Mouse (Mus musculus) CH12.LX (cell line): ENCODE results near the gene Csnk2a2. TPM values are rescaled to one million over a fixed set of nuclear protein-coding genes. Genes with fewer than 3 reads are reported as not detected.

Source experiments
- DNase-seq: peaks from one replicate; pipeline ENCODE4 v3.0.0-alpha.2; 2013; ENCODE audit errors: extremely low read depth
- H3K27ac ChIP-seq: 2 replicates; pipeline ENCODE4 v1.5.1; 2012; ENCODE audit warnings: low read depth, mild to moderate bottlenecking, control low read depth, moderate library complexity; ENCODE audit not compliant: insufficient read depth
- H3K27me3 ChIP-seq: replicated peaks from 2 replicates; pipeline ENCODE3; 2012; ENCODE audit warnings: inconsistent platforms
- H3K36me3 ChIP-seq, 2 experiments: replicated peaks in 1 of 2; 2 replicates each; pipeline versions ENCODE3 to v1.6.1; 2012; ENCODE audit warnings: inconsistent platforms in 1 of 2, low read length in 1 of 2, mild to moderate bottlenecking in 1 of 2, mixed read lengths in 1 of 2, moderate library complexity in 1 of 2; ENCODE audit not compliant: control insufficient read depth in 1 of 2, insufficient read depth in 1 of 2
- H3K4me1 ChIP-seq, 2 experiments: 2 replicates each; pipeline ENCODE4 v1.6.1; 2012; ENCODE audit warnings: inconsistent platforms in 1 of 2, moderate library complexity in 1 of 2; ENCODE audit not compliant: insufficient read depth in 2 of 2, control insufficient read depth in 1 of 2
- H3K4me2 ChIP-seq: 2 replicates; pipeline ENCODE4 v1.6.1; 2012; ENCODE audit warnings: low read depth, mild to moderate bottlenecking, control low read depth; ENCODE audit not compliant: poor library complexity, insufficient read depth, severe bottlenecking
- H3K4me3 ChIP-seq, 3 experiments: fragments of 150-350 bp in 1 of 3; sonication (generic) in 1 of 3; replicated peaks in 1 of 3; 2 replicates each; pipeline versions ENCODE3 to v1.5.1; 2011 to 2012; ENCODE audit warnings: low read depth in 2 of 3, low read length in 2 of 3, mild to moderate bottlenecking in 2 of 3, moderate library complexity in 2 of 3, control low read depth in 1 of 3, improper control_type of control experiment in 1 of 3, inconsistent platforms in 1 of 3, mixed read lengths in 1 of 3; ENCODE audit not compliant: poor library complexity in 1 of 3
- H3K79me2 ChIP-seq: replicated peaks from 2 replicates; pipeline ENCODE4 v1.6.1; 2012; ENCODE audit warnings: mild to moderate bottlenecking, moderate library complexity; ENCODE audit not compliant: control insufficient read depth, poor library complexity, insufficient read depth, severe bottlenecking; ENCODE audit errors: extremely low read depth
- H3K9ac ChIP-seq: 2 replicates; pipeline ENCODE4 v1.6.1; 2012; ENCODE audit warnings: low read depth, mild to moderate bottlenecking, control low read depth, moderate library complexity; ENCODE audit not compliant: insufficient read depth
- H3K9me3 ChIP-seq: replicated peaks from 2 replicates; pipeline ENCODE3; 2012; ENCODE audit warnings: low read length, inconsistent platforms, mixed read lengths
- BHLHE40 ChIP-seq: IDR thresholded peaks from 2 replicates; pipeline ENCODE4 v1.6.1; 2011; ENCODE audit warnings: mild to moderate bottlenecking, low read depth, low read length, improper control_type of control experiment
- CHD1 ChIP-seq: IDR thresholded peaks from 2 replicates; pipeline ENCODE4 v1.6.1; 2012; ENCODE audit warnings: low read depth, low read length, improper control_type of control experiment, inconsistent platforms
- CHD2 ChIP-seq: IDR thresholded peaks from 2 replicates; pipeline ENCODE4 v1.6.1; 2011; ENCODE audit warnings: low read length, improper control_type of control experiment
- CTCF ChIP-seq, 2 experiments: IDR thresholded peaks in 1 of 2; conservative IDR thresholded peaks in 1 of 2; 2 replicates each; pipeline ENCODE4 v1.5.1; 2011 to 2012; ENCODE audit warnings: low read depth in 2 of 2, low read length in 2 of 2, improper control_type of control experiment in 1 of 2, inconsistent platforms in 1 of 2, mild to moderate bottlenecking in 1 of 2, moderate library complexity in 1 of 2
- E2F4 ChIP-seq: IDR thresholded peaks from 2 replicates; pipeline ENCODE4 v1.6.1; 2011; ENCODE audit warnings: low read depth, low read length, improper control_type of control experiment; ENCODE audit not compliant: insufficient replicate concordance
- EP300 ChIP-seq: IDR thresholded peaks from 2 replicates; pipeline ENCODE4 v1.6.1; 2011; ENCODE audit warnings: low read length, improper control_type of control experiment
- ETS1 ChIP-seq: conservative IDR thresholded peaks from 2 replicates; pipeline ENCODE4 v1.6.1; 2012; ENCODE audit warnings: low read depth, mild to moderate bottlenecking, inconsistent platforms, low read length, improper control_type of control experiment, moderate library complexity
- JUND ChIP-seq: conservative IDR thresholded peaks from 2 replicates; pipeline ENCODE4 v1.6.1; 2011; ENCODE audit warnings: low read depth, low read length, improper control_type of control experiment
- KAT2A ChIP-seq: IDR thresholded peaks from 2 replicates; pipeline ENCODE4 v1.6.1; 2012; ENCODE audit warnings: low read length, improper control_type of control experiment, inconsistent platforms; ENCODE audit not compliant: insufficient replicate concordance
- MXI1 ChIP-seq: IDR thresholded peaks from 2 replicates; pipeline ENCODE4 v1.6.1; 2011; ENCODE audit warnings: mild to moderate bottlenecking, low read depth, low read length, improper control_type of control experiment
- NELFE ChIP-seq: IDR thresholded peaks from 2 replicates; pipeline ENCODE4 v1.6.1; 2011; ENCODE audit warnings: low read depth, low read length, improper control_type of control experiment
- PAX5 ChIP-seq: IDR thresholded peaks from 2 replicates; pipeline ENCODE4 v1.6.1; 2012; ENCODE audit warnings: low read length, inconsistent platforms, mixed read lengths
- RAD21 ChIP-seq: IDR thresholded peaks from 2 replicates; pipeline ENCODE4 v1.6.1; 2011; ENCODE audit warnings: low read depth, mild to moderate bottlenecking, low read length, improper control_type of control experiment, moderate library complexity
- RCOR1 ChIP-seq: conservative IDR thresholded peaks from 2 replicates; pipeline ENCODE4 v1.6.1; 2012; ENCODE audit warnings: low read depth, mild to moderate bottlenecking, inconsistent platforms, low read length, improper control_type of control experiment
- SIN3A ChIP-seq: IDR thresholded peaks from 2 replicates; pipeline ENCODE4 v1.6.1; 2012; ENCODE audit warnings: low read length, improper control_type of control experiment, inconsistent platforms
- TCF12 ChIP-seq: IDR thresholded peaks from 2 replicates; pipeline ENCODE4 v1.6.1; 2014; ENCODE audit warnings: low read depth, mild to moderate bottlenecking, inconsistent platforms, low read length, improper control_type of control experiment
- UBTF ChIP-seq: IDR thresholded peaks from 2 replicates; pipeline ENCODE4 v1.6.1; 2012; ENCODE audit warnings: low read depth, mild to moderate bottlenecking, inconsistent platforms, low read length, improper control_type of control experiment, moderate library complexity
- USF2 ChIP-seq: conservative IDR thresholded peaks from 2 replicates; pipeline ENCODE4 v1.6.1; 2011; ENCODE audit warnings: low read depth, low read length, improper control_type of control experiment
- ZC3H11A ChIP-seq: IDR thresholded peaks from 2 replicates; pipeline ENCODE4 v1.6.1; 2012; ENCODE audit warnings: low read depth, mild to moderate bottlenecking, inconsistent platforms, low read length, improper control_type of control experiment
- dilution Hi-C: fragments of 300-500 bp; cut with MboI; formaldehyde crosslinking; loops from 2 replicates; pipeline ENCODE4 v1.14.3; 2020; ENCODE audit warnings: low sequenced_read_pairs; ENCODE audit not compliant: extremely low pct_unique_long_range_greater_than_20kb, extremely low pct_ligation_motif_present
- in situ Hi-C: fragments of 300-500 bp; cut with MboI; formaldehyde crosslinking; loops from 3 replicates; pipeline ENCODE4 v1.14.3; 2019; ENCODE audit warnings: low sequenced_read_pairs, low pct_ligation_motif_present, low pct_unique_long_range_greater_than_20kb, mixed read lengths
- polyA plus RNA-seq: library from polyadenylated mRNA; unstranded; fragments of >175 nt; gene quantifications from 2 replicates; pipeline ENCODE4 v1.2.1, GENCODE M21; 2012; ENCODE audit warnings: low read depth; ENCODE audit not compliant: insufficient read length
- total RNA-seq, 2 experiments: library from RNA; depleted of rRNA; stranded (reverse); fragments of 300-350 nt in 1 of 2; fragments of >200 nt in 1 of 2; gene quantifications; 2 replicates each; pipeline ENCODE4 v1.2.3; 2012 to 2014

The Csnk2a2 gene
- total and polyA plus RNA-seq, 3 experiments, result 32.1 to 126 (median 51.7) TPM

- Histone ChIP-seq H3K27me3 (no peaks in the 10 kb centered on the region), H3K4me3 (no peak overlapping the region), H3K4me1 (no peaks in the 10 kb centered on the region; a peak in 1 of 4 replicates), H3K4me2 (no peak overlapping the region), H3K9ac (no peak overlapping the region), H3K9me3 (no peaks in the 10 kb centered on the region), H3K79me2 (no peaks in the 10 kb centered on the region), H3K27ac (no peak overlapping the region), H3K36me3 (no peaks in the 10 kb centered on the region)
- TF ChIP-seq ETS1, result no peak
- TF ChIP-seq CTCF (conservative IDR thresholded peaks at IDR 0.05 in 1 of 2, IDR thresholded peaks at IDR 0.05 in 1 of 2; ENCODE audit: low read depth in 2 of 2, low read length in 2 of 2), result no peak
- TF ChIP-seq UBTF, result no peak
- no peak for TF ChIP-seq KAT2A
- TF ChIP-seq E2F4, result no peak
- TF ChIP-seq CHD1, result no peak
- no peak for TF ChIP-seq BHLHE40
- TF ChIP-seq PAX5, result no peak
- TF ChIP-seq MXI1, result no peak
- TF ChIP-seq RCOR1, result no peak
- TF ChIP-seq JUND, result no peak
- no peak for TF ChIP-seq RAD21
- no peak for TF ChIP-seq TCF12
- TF ChIP-seq NELFE, result no peak
- no peak for TF ChIP-seq EP300
- no peak for TF ChIP-seq CHD2
- no peak for TF ChIP-seq USF2
- TF ChIP-seq ZC3H11A, result no peak
- DNase-seq, result no peak
- dilution Hi-C loops, result no loop called here
- in situ Hi-C loops, result no loop called here
These were observed 90.7 kb downstream of the Csnk2a2 start for GRCm38 (mm10) chr8:95399131-95399530.

GRCm38 (mm10) chr8:95397201-95397600, 92.6 kb downstream of the Csnk2a2 start:
- Histone ChIP-seq H3K9ac (no peak overlapping the region), H3K4me1 (no peaks in the 10 kb centered on the region; a peak in 1 of 4 replicates), H3K36me3 (no peaks in the 10 kb centered on the region), H3K4me3 (no peak overlapping the region), H3K4me2 (no peak overlapping the region), H3K79me2 (no peaks in the 10 kb centered on the region), H3K9me3 (no peaks in the 10 kb centered on the region), H3K27me3 (no peaks in the 10 kb centered on the region), H3K27ac (no peak overlapping the region)
- no peak for DNase-seq
- in situ Hi-C loops (no loop called here), dilution Hi-C loops (no loop called here)
- TF ChIP-seq SIN3A, result no peak
- no peak for TF ChIP-seq CHD1
